Mouse (Mus musculus) megakaryocyte, embryonic 14.5 days (primary cell): Measurements from ENCODE around the gene Gm10153. TPM values are rescaled to one million over a fixed set of nuclear protein-coding genes. Genes with fewer than 3 reads are reported as not detected.
"Not testable (repeated sequence)": the region's sequence is repeated elsewhere in the genome, so short reads cannot be mapped to it uniquely, and the experiment has no call there.

Source experiments
- H3K27me3 ChIP-seq: replicated peaks from 2 replicates; pipeline ENCODE3; 2012; ENCODE audit warnings: inconsistent platforms
- H3K36me3 ChIP-seq: replicated peaks from 2 replicates; pipeline ENCODE3; 2012; ENCODE audit warnings: low read length, inconsistent platforms, mixed read lengths
- H3K4me1 ChIP-seq: 2 replicates; pipeline ENCODE4 v1.6.1; 2012; ENCODE audit warnings: inconsistent platforms
- H3K4me3 ChIP-seq: replicated peaks from 2 replicates; pipeline ENCODE3; 2012; ENCODE audit warnings: moderate library complexity, mild to moderate bottlenecking, inconsistent platforms
- H3K9me3 ChIP-seq: 2 replicates; pipeline ENCODE4 v1.6.1; 2012; ENCODE audit warnings: inconsistent platforms
- FLI1 ChIP-seq: IDR thresholded peaks from 2 replicates; pipeline ENCODE4 v1.6.1; 2012; ENCODE audit warnings: low read length, inconsistent platforms, mixed read lengths
- GATA1 ChIP-seq: IDR thresholded peaks from 3 replicates; pipeline ENCODE4 v1.6.1; 2012; ENCODE audit warnings: mixed read lengths, low read length, inconsistent platforms, borderline replicate concordance
- polyA plus RNA-seq: library from polyadenylated mRNA; stranded (reverse); fragments of >175 nt; gene quantifications from 2 replicates; pipeline ENCODE4 v1.2.3, GENCODE M21; 2012; ENCODE audit warnings: low replicate concordance; ENCODE audit not compliant: insufficient read depth

Gm10153 gene
- polyA plus RNA-seq, 1 experiment, result not detected

- Histone ChIP-seq H3K9me3 (peaks cover 18% of the 10 kb centered on the region), H3K4me3 (no peak overlapping the region), H3K4me1 (peaks cover 11% of the 10 kb centered on the region), H3K36me3 (no peaks in the 10 kb centered on the region), H3K27me3 (peaks cover 43% of the 10 kb centered on the region)
- TF ChIP-seq FLI1 (no peak), GATA1 (no peak)
These were observed 44.7 kb downstream of the Gm10153 start for GRCm38 (mm10) chr7:142145413-142145940.

GRCm38 (mm10) chr7:142144507-142144906 lies 45.7 kb downstream of the Gm10153 start, which contains the start of gene Gm45337:
Gene Gm45337, minus strand, starts transcription at chr7:142144607.
- H3K4me1 ChIP-seq, result peaks cover 11% of the 10 kb centered on the region
- no peaks in the 10 kb centered on the region for H3K36me3 ChIP-seq
- H3K4me3 ChIP-seq, result no peak within 1 kb of the TSS
- TF ChIP-seq GATA1, result no peak
- TF ChIP-seq FLI1, result no peak
- H3K9me3 ChIP-seq, result peaks cover 15% of the 10 kb centered on the region
- H3K27me3 ChIP-seq, result peaks cover 42% of the 10 kb centered on the region

GRCm38 (mm10) chr7:142143506-142144010 lies 46.6 kb downstream of the Gm10153 start:
- H3K36me3 ChIP-seq, H3K4me3 ChIP-seq: not testable (repeated sequence)
- peaks cover 11% of the 10 kb centered on the region for H3K9me3 ChIP-seq
- peaks cover 11% of the 10 kb centered on the region for H3K4me1 ChIP-seq
- peaks cover 38% of the 10 kb centered on the region for H3K27me3 ChIP-seq

GRCm38 (mm10) chr7:142140696-142141095 lies 49.5 kb downstream of the Gm10153 start:
- H3K27me3 ChIP-seq, result peaks cover 36% of the 10 kb centered on the region
- TF ChIP-seq FLI1, result no peak
- H3K4me1 ChIP-seq, result peaks cover 11% of the 10 kb centered on the region

More at GRCm38 (mm10) chr7:142140696-142141095, 49.5 kb downstream of the Gm10153 start:
- Histone ChIP-seq H3K4me3 (no peak overlapping the region), H3K36me3 (no peaks in the 10 kb centered on the region), H3K9me3 (peaks cover 11% of the 10 kb centered on the region)

Other genes with a start within 250 kb of the Gm10153 start
- not detected in 2 replicates for gene Brsk2, start 240.6 kb downstream of the Gm10153 start, polyA plus RNA-seq
- 69.4 and 73.5 TPM in 2 replicates for gene Mob2, start 129.3 kb downstream of the Gm10153 start, polyA plus RNA-seq
- 0.07 and 3.6 TPM in 2 replicates for gene Dusp8, start 94.5 kb downstream of the Gm10153 start, polyA plus RNA-seq
- not detected in 2 replicates for gene Gm45618, start 69.7 kb downstream of the Gm10153 start, polyA plus RNA-seq
- gene Gm39115, start 54.4 kb downstream of the Gm10153 start, polyA plus RNA-seq, result not detected in 2 replicates
- not detected in 2 replicates for gene Gm45337, start 45.8 kb downstream of the Gm10153 start, polyA plus RNA-seq
- not detected in 2 replicates for gene Gm29735, start 33.3 kb downstream of the Gm10153 start, polyA plus RNA-seq
- not detected in 2 replicates for gene Gm4553, start 24.6 kb downstream of the Gm10153 start, polyA plus RNA-seq
- gene Krtap5-2, start 14.4 kb downstream of the Gm10153 start, polyA plus RNA-seq, result not detected in 2 replicates
- gene Krtap5-3, start 11.0 kb upstream of the Gm10153 start, polyA plus RNA-seq, result not detected in 2 replicates
- gene Gm7579, start 21.5 kb upstream of the Gm10153 start, polyA plus RNA-seq, result not detected in 2 replicates
- gene Krtap5-5, start 39.6 kb upstream of the Gm10153 start, polyA plus RNA-seq, result not detected in 2 replicates
- not detected in 2 replicates for gene Gm40460, start 50.7 kb upstream of the Gm10153 start, polyA plus RNA-seq
- not detected in 2 replicates for gene Gm2431, start 68.0 kb upstream of the Gm10153 start, polyA plus RNA-seq
- not detected in 2 replicates for gene Gm4559, start 84.0 kb upstream of the Gm10153 start, polyA plus RNA-seq
- gene Krtap5-1, start 106.7 kb upstream of the Gm10153 start, polyA plus RNA-seq, result not detected in 2 replicates
- not detected in 2 replicates for gene Krtap5-4, start 113.2 kb upstream of the Gm10153 start, polyA plus RNA-seq
- gene Ifitm10, start 183.4 kb upstream of the Gm10153 start, polyA plus RNA-seq, result 3.4 and 19.5 TPM in 2 replicates
- gene Gm49369, start 192.3 kb upstream of the Gm10153 start, polyA plus RNA-seq, result 14.0 and 303 TPM in 2 replicates
- 432 and 816 TPM in 2 replicates for gene Ctsd, start 197.6 kb upstream of the Gm10153 start, polyA plus RNA-seq
- 3.4 TPM in 1 of 2 replicates, not detected in the other for gene Syt8, start 244.5 kb upstream of the Gm10153 start, polyA plus RNA-seq